In genomic region chr8:80478156-80478555, GRCm38 (mm10) we compare ENCODE assay signal across 15 mouse cellular contexts. TPM values are rescaled to one million over a fixed set of nuclear protein-coding genes. Genes with fewer than 3 reads are reported as not detected.
"Had no signal": no experiment of that assay in that cellular context is flagged by ENCODE, and none has a peak within 500 bp of the region (broad histone marks: within the 10 kb centered on the region; RNA-seq: fewer than 3 reads in every experiment).

No protein-coding gene starts in this region.

- DNase-seq: liver, postnatal 0 days; lung, adult 2 months; lung, postnatal 14 days; lung, postnatal 36 days; right cerebral cortex, postnatal 25 days; right cerebral cortex, postnatal 4 days; spleen, adult 18-20 months; thymus, adult 18-20 months; thymus, postnatal 14 days; thymus, postnatal 36 days had no signal

- ATAC-seq: liver, postnatal 0 days; lung, postnatal 0 days; midbrain, embryonic 13.5 days; midbrain, embryonic 15.5 days had no signal

RNA-seq across cellular contexts. Expression of gene Gypa, which starts 15.4 kb away (rescaled TPM):
- polyA plus RNA-seq: macrophage; small intestine, adult 2 months had no signal
